Mouse (Mus musculus) ES-Bruce4 (cell line): Measurements from ENCODE around the gene Zfp978.
"Not testable (repeated sequence)": the region's sequence is repeated elsewhere in the genome, so short reads cannot be mapped to it uniquely, and the experiment has no call there.

ENCODE experiments used
- CTCF ChIP-seq: IDR thresholded peaks from one replicate; pipeline ENCODE4 v1.8.1; 2011; ENCODE audit warnings: low read depth, low read length
- EP300 ChIP-seq: IDR thresholded peaks from 2 replicates; pipeline ENCODE4 v1.6.1; 2011; ENCODE audit warnings: low read depth, low read length; ENCODE audit not compliant: insufficient read depth

- TF ChIP-seq CTCF, EP300: not testable (repeated sequence)
Observed at GRCm38 (mm10) chr4:147347300-147347699, 13.8 kb upstream of the Zfp978 start.
